Mouse (Mus musculus): ENCODE measurements around the gene Adgrd1. TPM values are rescaled to one million over a fixed set of nuclear protein-coding genes. Genes with fewer than 3 reads are reported as not detected.

Adgrd1 gene
- polyA plus RNA-seq, 1 experiment from 2014 or later = 0.11 TPM

GRCm38 (mm10) chr5:129065946-129066345, 30.6 kb upstream of the Adgrd1 start:
- ATAC-seq (ENCODE audit: low FRiP score, low read depth) = no peak
- Histone ChIP-seq H3K9ac (replicated peaks) (no peak overlapping the region), H3K4me1 (peaks cover 5% of the 10 kb centered on the region; the same call in 1 of the 2 replicates), H3K27me3 (peaks cover 16% of the 10 kb centered on the region), H3K9me3 (no peaks in the 10 kb centered on the region), H3K27ac (replicated peaks) (no peak overlapping the region), H3K4me3 (no peak overlapping the region), H3K4me2 (replicated peaks) (no peak overlapping the region), H3K36me3 (no peaks in the 10 kb centered on the region)
- 86% methylated on average over 9 of the region's 9 CpGs for WGBS

GRCm38 (mm10) chr5:129066541-129067230, 29.9 kb upstream of the Adgrd1 start:
- no peaks in the 10 kb centered on the region for H3K9me3 ChIP-seq
- no peak overlapping the region for H3K27ac ChIP-seq (replicated peaks)
- ATAC-seq (ENCODE audit: low FRiP score, low read depth) = no peak
- H3K4me2 ChIP-seq (replicated peaks) = no peak overlapping the region
- H3K4me3 ChIP-seq = no peak overlapping the region
- peaks cover 5% of the 10 kb centered on the region; the same call in 1 of the 2 replicates for H3K4me1 ChIP-seq
- H3K36me3 ChIP-seq = no peaks in the 10 kb centered on the region
- WGBS = 92% methylated on average over 8 of the region's 8 CpGs
- no peak overlapping the region for H3K9ac ChIP-seq (replicated peaks)
- H3K27me3 ChIP-seq = peaks cover 11% of the 10 kb centered on the region; the same call in 1 of the 2 replicates

- no peak for ATAC-seq (ENCODE audit: low FRiP score, low read depth)
- Histone ChIP-seq H3K4me3 (no peak overlapping the region), H3K27me3 (peaks cover 8% of the 10 kb centered on the region; the same call in 1 of the 2 replicates), H3K9ac (replicated peaks) (no peak overlapping the region), H3K9me3 (no peaks in the 10 kb centered on the region), H3K27ac (replicated peaks) (no peak overlapping the region), H3K4me1 (peaks cover 5% of the 10 kb centered on the region; the same call in 1 of the 2 replicates), H3K4me2 (replicated peaks) (no peak overlapping the region), H3K36me3 (no peaks in the 10 kb centered on the region)
- WGBS = 88% methylated on average over 13 of the region's 13 CpGs
Measured at GRCm38 (mm10) chr5:129067231-129067834, 29.2 kb upstream of the Adgrd1 start.

GRCm38 (mm10) chr5:129071761-129072280, 24.7 kb upstream of the Adgrd1 start:
- WGBS = 82% methylated on average over 14 of the region's 14 CpGs

GRCm38 (mm10) chr5:129073404-129073803, 23.1 kb upstream of the Adgrd1 start:
- H3K27ac ChIP-seq (replicated peaks) = no peak overlapping the region
- no peaks in the 10 kb centered on the region for H3K36me3 ChIP-seq
- no peak overlapping the region for H3K4me2 ChIP-seq (replicated peaks)
- H3K4me3 ChIP-seq = no peak overlapping the region
- no peaks in the 10 kb centered on the region for H3K4me1 ChIP-seq
- no peak overlapping the region for H3K9ac ChIP-seq (replicated peaks)
- H3K27me3 ChIP-seq = no peaks in the 10 kb centered on the region
- H3K9me3 ChIP-seq = no peaks in the 10 kb centered on the region
- ATAC-seq (ENCODE audit: low FRiP score, low read depth) = no peak
- WGBS = 75% methylated on average over 6 of the region's 6 CpGs

More at GRCm38 (mm10) chr5:129071761-129072280, 24.7 kb upstream of the Adgrd1 start:
- Histone ChIP-seq H3K4me3 (no peak overlapping the region), H3K9ac (replicated peaks) (no peak overlapping the region), H3K36me3 (no peaks in the 10 kb centered on the region), H3K4me1 (no peaks in the 10 kb centered on the region), H3K27ac (replicated peaks) (no peak overlapping the region; the same call in 1 of the 2 replicates), H3K9me3 (no peaks in the 10 kb centered on the region), H3K27me3 (no peaks in the 10 kb centered on the region), H3K4me2 (replicated peaks) (no peak overlapping the region)
- ATAC-seq (ENCODE audit: low FRiP score, low read depth) = no peak

- Histone ChIP-seq H3K27ac (replicated peaks) (no peak overlapping the region), H3K9me3 (no peaks in the 10 kb centered on the region), H3K4me3 (no peak overlapping the region), H3K4me1 (no peaks in the 10 kb centered on the region), H3K9ac (replicated peaks) (no peak overlapping the region), H3K36me3 (no peaks in the 10 kb centered on the region), H3K4me2 (replicated peaks) (no peak overlapping the region), H3K27me3 (no peaks in the 10 kb centered on the region)
- 83% methylated on average over 6 of the region's 6 CpGs for WGBS
- ATAC-seq (ENCODE audit: low FRiP score, low read depth) = no peak
Measured at GRCm38 (mm10) chr5:129076098-129076497, 20.5 kb upstream of the Adgrd1 start.

- Histone ChIP-seq H3K9me3 (no peaks in the 10 kb centered on the region), H3K4me3 (no peak overlapping the region), H3K4me1 (no peaks in the 10 kb centered on the region), H3K36me3 (no peaks in the 10 kb centered on the region), H3K27ac (replicated peaks) (no peak overlapping the region), H3K27me3 (no peaks in the 10 kb centered on the region), H3K9ac (replicated peaks) (no peak overlapping the region), H3K4me2 (replicated peaks) (no peak overlapping the region)
- 91% methylated on average over 5 of the region's 5 CpGs for WGBS
- no peak for ATAC-seq (ENCODE audit: low FRiP score, low read depth)
Measured at GRCm38 (mm10) chr5:129077240-129077639, 19.3 kb upstream of the Adgrd1 start.

- Histone ChIP-seq H3K4me1 (no peaks in the 10 kb centered on the region), H3K4me3 (no peak overlapping the region), H3K4me2 (replicated peaks) (no peak overlapping the region), H3K9ac (replicated peaks) (no peak overlapping the region), H3K9me3 (no peaks in the 10 kb centered on the region), H3K27ac (replicated peaks) (no peak overlapping the region), H3K36me3 (no peaks in the 10 kb centered on the region), H3K27me3 (no peaks in the 10 kb centered on the region)
- no peak for ATAC-seq (ENCODE audit: low FRiP score, low read depth)
- 85% methylated on average over 7 of the region's 7 CpGs for WGBS
Measured at GRCm38 (mm10) chr5:129081521-129081920, 15.0 kb upstream of the Adgrd1 start.

- 89% methylated on average over 10 of the region's 10 CpGs for WGBS
- Histone ChIP-seq H3K27me3 (no peaks in the 10 kb centered on the region), H3K27ac (replicated peaks) (no peak overlapping the region), H3K4me3 (no peak overlapping the region), H3K9ac (replicated peaks) (no peak overlapping the region), H3K4me1 (0 out of 2 replicates have a peak, but pooled peaks cover 3% of the 10 kb centered on the region), H3K36me3 (no peaks in the 10 kb centered on the region), H3K4me2 (replicated peaks) (no peak overlapping the region), H3K9me3 (no peaks in the 10 kb centered on the region)
- ATAC-seq (ENCODE audit: low FRiP score, low read depth) = no peak
Measured at GRCm38 (mm10) chr5:129085153-129085552, 11.4 kb upstream of the Adgrd1 start.

- Histone ChIP-seq H3K4me1 (0 out of 2 replicates have a peak, but pooled peaks cover 3% of the 10 kb centered on the region), H3K27ac (replicated peaks) (no peak overlapping the region), H3K27me3 (no peaks in the 10 kb centered on the region), H3K36me3 (no peaks in the 10 kb centered on the region), H3K4me3 (no peak overlapping the region), H3K9me3 (no peaks in the 10 kb centered on the region), H3K9ac (replicated peaks) (no peak overlapping the region), H3K4me2 (replicated peaks) (no peak overlapping the region)
- no peak for ATAC-seq (ENCODE audit: low FRiP score, low read depth)
- 82% methylated on average over 10 of the region's 10 CpGs for WGBS
Measured at GRCm38 (mm10) chr5:129092345-129093065, 4.0 kb upstream of the Adgrd1 start.

- Histone ChIP-seq H3K4me2 (replicated peaks) (no peak overlapping the region), H3K4me3 (no peak overlapping the region), H3K9me3 (no peaks in the 10 kb centered on the region), H3K36me3 (no peaks in the 10 kb centered on the region), H3K27ac (replicated peaks) (no peak overlapping the region), H3K27me3 (0 out of 2 replicates have a peak, but pooled peaks cover 4% of the 10 kb centered on the region), H3K4me1 (0 out of 2 replicates have a peak, but pooled peaks cover 3% of the 10 kb centered on the region), H3K9ac (replicated peaks) (no peak overlapping the region)
- WGBS = 87% methylated on average over 4 of the region's 4 CpGs
- ATAC-seq (ENCODE audit: low FRiP score, low read depth) = no peak
Measured at GRCm38 (mm10) chr5:129093158-129093557, 3.4 kb upstream of the Adgrd1 start.

- no peak overlapping the region for H3K4me2 ChIP-seq (replicated peaks)
- no peak overlapping the region for H3K9ac ChIP-seq (replicated peaks)
- H3K4me3 ChIP-seq = no peak overlapping the region
- H3K9me3 ChIP-seq = no peaks in the 10 kb centered on the region
- peaks cover 8% of the 10 kb centered on the region; the same call in 1 of the 2 replicates for H3K27me3 ChIP-seq
- 0 out of 2 replicates have a peak, but pooled peaks cover 3% of the 10 kb centered on the region for H3K4me1 ChIP-seq
- H3K27ac ChIP-seq (replicated peaks) = no peak overlapping the region
- WGBS = 63% methylated on average over 5 of the region's 5 CpGs
- no peak for ATAC-seq (ENCODE audit: low FRiP score, low read depth)
- H3K36me3 ChIP-seq = no peaks in the 10 kb centered on the region
Measured at GRCm38 (mm10) chr5:129094236-129094635, 2.3 kb upstream of the Adgrd1 start.

Data from midbrain, embryonic 12.5 days (tissue).